Mouse (Mus musculus): ENCODE data around the gene Rhox10.
"Not testable (repeated sequence)": the region's sequence is repeated elsewhere in the genome, so short reads cannot be mapped to it uniquely, and the experiment has no call there.

Rhox10 gene

DNA sequence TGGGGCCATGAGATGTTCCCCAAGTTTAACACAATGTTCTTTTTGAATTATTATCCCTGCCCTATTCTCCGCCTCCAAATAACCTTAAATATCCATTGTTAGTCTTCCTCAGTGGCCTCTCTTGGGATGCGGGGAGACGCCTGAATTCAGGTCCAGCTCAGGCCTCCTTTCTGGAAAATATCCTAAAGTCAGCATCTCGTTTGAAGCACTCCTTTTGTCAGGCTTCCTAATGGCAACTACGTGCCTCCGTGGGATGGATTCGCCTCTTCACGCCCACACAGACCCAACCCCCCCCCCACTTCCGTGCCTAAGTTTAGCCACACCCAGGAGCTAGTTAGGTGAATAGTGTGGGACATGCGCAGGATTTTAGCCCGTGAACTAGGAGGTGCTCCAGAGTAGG lies at the start of gene Rhox10:
TSS of gene Rhox10 (plus strand) at position 301 of the 400 bp plus-strand sequence.
- no peak for DNase-seq (ENCODE audit: low read depth, low spot score)

DNA sequence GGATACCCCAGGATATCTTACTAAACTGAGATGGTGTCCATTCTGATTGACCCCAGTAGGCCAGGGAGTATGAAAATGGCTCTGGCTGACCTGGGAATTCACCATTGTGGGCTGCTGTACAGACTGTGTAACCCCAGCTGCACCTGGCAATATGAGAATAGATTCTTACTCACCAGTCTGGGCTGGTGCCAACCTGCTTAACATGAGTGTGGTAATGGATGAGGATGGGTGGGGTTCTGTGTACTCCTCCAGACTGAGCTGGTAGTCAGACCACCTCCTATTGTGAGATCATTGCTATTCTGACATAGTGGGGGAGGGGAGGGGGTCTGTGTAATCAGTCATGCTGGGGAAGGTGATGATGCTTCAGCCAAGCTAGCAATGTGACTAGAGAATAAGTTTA lies 47.7 kb upstream of the Rhox10 start, which contains the start of gene Btg1-ps1:
TSS of gene Btg1-ps1 (minus strand) at position 219 of the 400 bp plus-strand sequence.
- not testable (repeated sequence) for DNase-seq (ENCODE audit: low read depth, low spot score)

DNA sequence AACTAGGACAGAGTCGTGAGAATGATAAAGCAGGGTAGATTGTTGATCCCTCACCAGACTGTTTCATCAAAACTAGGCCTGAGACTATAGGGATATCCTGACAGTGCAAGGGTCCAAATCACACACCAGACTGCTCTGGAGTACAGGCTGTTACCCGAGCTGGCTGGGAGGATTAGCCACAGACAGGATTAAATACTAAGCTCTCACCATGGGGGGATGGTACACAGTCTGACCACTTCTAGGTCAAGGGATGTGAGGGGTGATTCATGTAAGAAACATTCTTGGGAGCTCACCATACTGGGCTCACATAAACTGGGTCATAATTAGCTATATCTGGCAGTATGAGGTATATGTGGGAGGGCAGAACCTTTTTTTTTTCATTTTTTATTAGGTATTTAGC lies 32.4 kb upstream of the Rhox10 start:
- DNase-seq (ENCODE audit: low read depth, low spot score) = no peak

DNA sequence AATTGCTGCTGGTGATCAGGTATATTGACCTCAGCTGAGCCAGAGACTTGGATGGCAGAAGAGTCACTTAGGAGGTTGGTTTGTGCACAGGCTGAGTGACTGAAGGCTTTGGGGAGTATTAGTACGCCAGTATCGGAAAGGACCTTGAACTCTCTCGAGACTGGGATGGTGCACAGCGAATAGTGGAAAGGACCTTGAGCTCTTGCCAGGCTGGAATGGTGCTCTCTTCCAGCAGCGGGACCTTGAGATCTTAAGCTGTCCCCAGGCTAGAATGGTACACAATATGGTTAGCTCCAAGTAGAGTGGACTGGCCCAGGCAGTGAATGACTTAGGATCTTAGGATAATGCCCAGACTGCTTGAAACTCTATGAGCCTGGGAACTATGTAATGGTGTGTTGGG lies 26.6 kb upstream of the Rhox10 start:
- no peak for DNase-seq (ENCODE audit: low read depth, low spot score)

DNA sequence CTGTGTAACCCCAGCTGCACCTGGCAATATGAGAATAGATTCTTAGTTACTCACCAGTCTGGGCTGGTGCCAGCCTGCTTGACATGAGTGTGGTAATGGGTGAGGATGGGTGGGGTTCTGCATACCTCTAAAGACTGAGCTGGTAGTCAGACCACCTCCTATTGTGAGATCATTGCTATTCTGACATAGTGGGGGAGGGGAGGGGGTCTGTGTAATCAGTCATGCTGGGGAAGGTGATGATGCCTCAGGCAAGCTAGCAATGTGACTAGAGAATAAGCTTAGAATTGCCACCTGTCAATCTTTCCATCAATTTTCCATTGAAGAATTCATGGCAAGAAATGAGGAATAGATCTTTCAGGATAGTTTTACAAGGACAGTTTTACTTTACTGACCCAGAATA lies 23.3 kb upstream of the Rhox10 start, which contains the start of gene Btg1-ps2:
TSS of gene Btg1-ps2 (minus strand) at position 101 of the 400 bp plus-strand sequence.
- DNase-seq (ENCODE audit: low read depth, low spot score) = not testable (repeated sequence)

DNA sequence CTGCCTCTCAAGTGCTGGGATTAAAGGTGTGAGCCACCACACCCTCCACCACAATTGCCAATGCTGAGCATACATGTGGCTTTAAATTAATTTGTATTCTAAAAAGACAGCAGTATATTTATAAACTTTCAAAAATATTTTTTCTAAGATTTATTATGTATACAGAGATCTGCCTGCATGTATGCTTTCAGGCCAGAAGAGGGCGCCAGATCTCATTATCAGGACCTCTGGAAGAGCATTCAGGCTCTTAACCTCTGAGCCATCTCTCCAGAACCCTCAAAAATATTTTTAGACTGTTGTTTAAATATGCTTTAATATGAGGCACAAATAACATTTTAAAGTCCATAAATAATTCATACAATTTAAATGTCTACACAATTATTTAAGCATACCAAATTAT lies 4.7 kb upstream of the Rhox10 start:
- peak; percentile 2 for DNase-seq (ENCODE audit: low read depth, low spot score)

DNA sequence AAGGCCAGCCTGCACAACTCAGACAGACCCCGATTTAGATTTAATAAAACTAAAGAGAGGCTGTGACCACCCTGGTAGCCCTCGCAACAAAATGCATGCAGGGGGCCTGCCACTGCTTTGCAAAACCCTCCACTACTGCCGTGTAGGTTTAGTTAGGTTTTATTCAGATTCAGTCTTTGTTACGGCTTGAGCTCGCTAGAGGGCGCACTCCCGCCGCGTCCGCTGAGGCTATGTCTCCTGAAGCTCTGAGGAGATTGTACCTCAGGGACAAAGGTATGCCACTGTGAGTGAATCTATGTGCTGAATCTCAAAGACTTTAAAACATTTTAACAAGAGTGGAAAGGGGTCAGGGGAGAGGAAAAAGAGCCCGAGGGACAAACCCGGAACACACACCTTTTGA lies 18.0 kb downstream of the Rhox10 start:
- no peak for DNase-seq (ENCODE audit: low read depth, low spot score)

DNA sequence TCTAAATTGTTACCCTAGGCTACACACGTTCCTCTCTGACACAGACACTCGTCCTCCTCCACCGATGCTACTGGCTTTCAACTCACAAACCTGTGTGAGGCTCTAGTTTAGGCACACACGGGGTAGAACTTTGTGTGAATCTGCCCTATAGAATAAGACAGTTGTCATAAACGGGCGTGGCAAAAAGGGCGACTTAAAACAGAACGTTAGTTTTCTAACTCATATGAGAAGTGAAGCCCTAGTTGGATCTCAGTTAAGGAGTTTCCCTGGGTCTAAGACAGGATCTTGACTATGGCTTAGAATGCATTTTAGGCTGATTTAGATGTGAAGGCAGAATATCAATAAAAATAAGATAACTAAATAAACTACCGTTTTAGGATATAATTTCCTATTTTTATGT lies 18.8 kb downstream of the Rhox10 start, which contains the start of gene Rhox11:
TSS of gene Rhox11 (minus strand) at position 101 of the 400 bp plus-strand sequence.
- no peak for DNase-seq (ENCODE audit: low read depth, low spot score)

DNA sequence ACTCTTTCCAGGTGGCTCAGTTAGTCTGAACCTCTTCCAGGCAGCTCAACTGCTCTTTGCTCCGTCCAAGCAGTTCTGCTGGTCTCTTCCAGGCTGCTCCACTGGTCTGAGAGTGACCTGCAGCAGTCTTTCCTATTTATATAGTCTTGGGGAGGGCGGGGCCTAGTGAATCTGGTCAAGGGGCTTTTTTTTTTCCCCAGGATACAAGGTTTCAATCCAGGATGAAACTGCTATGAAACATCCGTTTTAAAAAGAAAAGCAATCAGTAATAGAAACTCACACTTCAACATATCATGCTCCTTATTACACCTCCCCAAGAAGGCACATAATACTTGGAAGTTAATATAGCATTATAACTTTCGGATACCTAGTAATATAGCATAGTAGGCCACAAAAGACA lies 44.5 kb downstream of the Rhox10 start, which contains the start of gene Rhox12:
TSS of gene Rhox12 (minus strand) at position 101 of the 400 bp plus-strand sequence.
- no peak for DNase-seq (ENCODE audit: low read depth, low spot score)

DNA sequence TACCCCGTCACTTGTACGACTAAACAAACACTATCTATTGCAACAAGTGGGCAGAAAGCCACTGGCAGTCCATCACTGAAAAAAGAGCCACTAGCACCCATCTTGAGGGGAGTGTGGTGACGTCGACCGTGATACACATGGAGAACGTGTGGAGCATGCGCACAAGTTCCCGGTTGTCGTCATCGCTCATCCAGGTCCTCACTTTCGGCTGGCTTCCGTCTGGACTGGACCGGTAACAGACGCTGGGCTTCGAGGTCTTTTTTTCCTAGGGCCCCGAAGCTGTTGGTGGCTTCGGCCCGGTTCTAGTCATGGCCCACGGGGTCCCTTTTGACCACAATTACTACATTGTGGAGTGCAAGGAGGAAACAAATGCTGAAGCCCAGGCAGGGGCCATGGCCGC lies 54.7 kb downstream of the Rhox10 start, which contains the start of gene Rhox13:
TSS of gene Rhox13 (plus strand) at position 238 of the 400 bp plus-strand sequence.
- no peak for DNase-seq (ENCODE audit: low read depth, low spot score)
